Mouse (Mus musculus) lung, embryonic 14.5 days (tissue): ENCODE measurements at regions not wholly inside any gene's neighbourhood (a gene's known extent, or its start where the extent isn't known, plus 50 kb on each side); places are given as distances from the start of the nearest gene placed in this dataset.

Experiments
- ATAC-seq: fragments of 200-750 bp; cut with Nextera tagmentation; 2 replicates; pipeline ENCODE4 v1.8.0; 2017; ENCODE audit warnings: mild to moderate bottlenecking, moderate TSS enrichment, moderate library complexity; ENCODE audit not compliant: insufficient read depth
- DNase-seq: peaks from one replicate; pipeline ENCODE4 v3.0.0-alpha.2; 2015
- H3K27ac ChIP-seq: fragments of 300-500 bp; sonication (generic); 2 replicates; pipeline ENCODE4 v1.5.1; 2014; ENCODE audit warnings: low read depth, mild to moderate bottlenecking, moderate library complexity
- H3K27me3 ChIP-seq: fragments of 300-500 bp; sonication (generic); 2 replicates; pipeline ENCODE4 v1.6.1; 2014; ENCODE audit warnings: low read length, control low read depth; ENCODE audit not compliant: insufficient read depth
- H3K36me3 ChIP-seq: fragments of 300-500 bp; sonication (generic); 2 replicates; pipeline ENCODE4 v1.6.1; 2014; ENCODE audit warnings: control low read depth; ENCODE audit not compliant: insufficient read depth
- H3K4me1 ChIP-seq: fragments of 300-500 bp; sonication (generic); 2 replicates; pipeline ENCODE4 v1.6.1; 2014; ENCODE audit warnings: antibody characterized with exemption, control low read depth; ENCODE audit not compliant: insufficient read depth
- H3K4me2 ChIP-seq: fragments of 300-500 bp; sonication (generic); 2 replicates; pipeline ENCODE4 v1.6.1; 2014; ENCODE audit warnings: mild to moderate bottlenecking
- H3K4me3 ChIP-seq: fragments of 300-500 bp; sonication (generic); 2 replicates; pipeline ENCODE4 v1.5.1; 2014; ENCODE audit warnings: low read depth, low read length
- H3K9ac ChIP-seq: fragments of 300-500 bp; sonication (generic); 2 replicates; pipeline ENCODE4 v1.6.1; 2014
- H3K9me3 ChIP-seq: fragments of 300-500 bp; sonication (generic); 2 replicates; pipeline ENCODE4 v1.6.1; 2016; ENCODE audit warnings: low read depth, low read length, control low read depth
- CTCF ChIP-seq: IDR thresholded peaks from 2 replicates; pipeline ENCODE4 v1.5.1; 2016; ENCODE audit warnings: antibody characterized with exemption, low read depth
- WGBS: fragments of 180-500 bp; shearing (Covaris S2); extraction: QIAGEN DNeasy Blood & Tissue Kit; methylation state at CpG from one replicate; pipeline ENCODE4 v1.1.7; 2014; 5-methylcytosine and 5-hydroxymethylcytosine counted together

GRCm38 (mm10) chr10:97249760-97250159, 229.6 kb upstream of the Dcn start:
- no peaks in the 10 kb centered on the region for H3K36me3 ChIP-seq
- H3K4me3 ChIP-seq: no peak overlapping the region
- WGBS: 44% methylated on average over 1 of the region's 1 CpGs
- H3K9me3 ChIP-seq: no peaks in the 10 kb centered on the region
- ATAC-seq (no peak), DNase-seq (peak; percentile 50)
- no peak overlapping the region for H3K9ac ChIP-seq
- no peak overlapping the region for H3K27ac ChIP-seq
- H3K27me3 ChIP-seq: no peaks in the 10 kb centered on the region
- TF ChIP-seq CTCF: no peak
- no peak overlapping the region for H3K4me2 ChIP-seq
- no peaks in the 10 kb centered on the region for H3K4me1 ChIP-seq

GRCm38 (mm10) chr10:97250167-97250566, 229.2 kb upstream of the Dcn start:
- no peak for DNase-seq
- Histone ChIP-seq H3K4me3 (no peak overlapping the region), H3K9me3 (no peaks in the 10 kb centered on the region), H3K27ac (no peak overlapping the region), H3K4me2 (no peak overlapping the region), H3K4me1 (no peaks in the 10 kb centered on the region), H3K27me3 (no peaks in the 10 kb centered on the region), H3K9ac (no peak overlapping the region), H3K36me3 (no peaks in the 10 kb centered on the region)
- 93% methylated on average over 2 of the region's 2 CpGs for WGBS
- ATAC-seq: no peak
- no peak for TF ChIP-seq CTCF

DNA sequence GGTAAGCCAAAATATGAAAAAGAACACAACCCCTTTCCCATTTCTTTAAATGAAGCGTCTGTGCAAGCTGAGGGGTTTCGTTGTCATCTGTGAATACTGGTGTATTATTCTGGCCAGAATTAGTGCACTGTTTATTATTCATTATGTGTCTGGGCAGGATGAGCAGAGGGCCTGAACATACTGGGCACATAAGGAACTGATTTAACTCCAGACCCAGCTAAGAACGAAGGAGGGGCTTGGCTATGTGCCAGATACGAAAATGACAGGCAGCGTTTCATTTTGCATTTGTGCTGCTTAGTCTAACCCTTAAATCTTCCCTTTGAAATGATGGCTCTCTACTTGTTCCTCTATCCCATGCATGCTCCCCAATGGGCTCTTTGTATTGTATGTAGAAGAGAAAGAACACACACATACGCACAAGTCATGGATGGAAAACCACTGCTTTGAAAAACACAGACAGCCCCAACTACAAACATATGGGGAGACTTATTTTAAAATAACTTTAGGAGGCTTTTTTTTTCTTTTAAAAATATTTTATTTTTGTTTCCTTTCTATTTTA, 213.4 kb upstream of the Dcn start:
- Histone ChIP-seq H3K4me2 (no peak overlapping the region), H3K4me3 (no peak overlapping the region), H3K4me1 (no peaks in the 10 kb centered on the region; the same call in 1 of the 2 replicates), H3K27ac (no peak overlapping the region), H3K27me3 (no peaks in the 10 kb centered on the region), H3K9ac (no peak overlapping the region), H3K9me3 (no peaks in the 10 kb centered on the region), H3K36me3 (no peaks in the 10 kb centered on the region)
- TF ChIP-seq CTCF: no peak
- WGBS: 40% methylated on average over 6 of the region's 6 CpGs
- peak; percentile 87 for ATAC-seq
- peak; percentile 86 for DNase-seq

DNA sequence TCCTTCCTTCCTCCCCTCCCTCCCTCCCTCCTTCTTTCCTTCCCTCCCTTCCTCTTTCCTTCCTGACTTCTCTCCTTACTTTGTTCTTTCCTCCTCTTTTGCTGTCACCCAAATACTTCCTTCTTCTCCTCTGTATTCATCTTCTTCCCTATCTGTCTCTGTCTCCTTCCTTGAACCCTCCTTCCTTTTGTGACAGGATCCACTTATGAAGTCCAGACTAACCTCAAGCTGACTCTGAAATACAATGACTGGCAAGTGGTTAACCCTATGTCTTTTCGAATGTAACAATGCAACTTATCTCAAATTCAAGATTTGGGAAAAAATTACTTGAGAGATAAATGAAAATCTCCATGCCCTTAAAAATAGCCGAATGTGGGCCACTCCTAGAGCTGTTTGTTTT, 197.0 kb upstream of the Dcn start:
- 32% methylated on average over 2 of the region's 2 CpGs for WGBS
- H3K36me3 ChIP-seq: no peaks in the 10 kb centered on the region

DNA sequence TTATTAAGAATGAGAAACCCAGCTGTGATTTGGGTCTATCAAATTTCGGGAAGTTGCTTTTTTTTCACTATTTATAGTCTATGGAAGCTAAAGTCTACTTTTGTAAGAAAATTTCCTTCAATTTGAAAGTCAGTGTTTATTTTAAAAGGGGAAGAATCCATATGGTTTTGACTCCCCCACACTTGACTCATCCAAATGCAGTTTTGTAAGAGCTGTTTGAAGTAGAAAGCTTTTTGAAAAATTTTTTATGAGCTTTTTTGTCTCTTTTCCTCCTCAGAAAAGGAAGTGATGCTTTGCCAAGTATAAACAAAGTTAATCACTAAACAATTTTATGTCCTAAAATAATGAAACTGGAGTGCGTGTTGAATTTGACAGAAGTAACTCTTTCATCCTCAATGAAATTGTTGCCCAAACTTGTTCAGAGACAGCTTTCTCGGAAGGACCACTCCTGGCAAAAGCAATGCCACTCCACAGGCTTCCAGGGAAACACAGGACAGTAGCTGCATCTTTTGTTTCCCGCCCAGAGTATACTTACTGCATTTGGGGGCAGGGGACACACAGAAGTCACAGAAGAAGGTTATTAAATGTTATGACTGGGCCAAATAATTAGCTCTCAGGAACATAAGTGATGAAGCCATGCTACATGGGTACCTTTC, 196.4 kb upstream of the Dcn start:
- peak overlapping the region; percentile 76 for H3K27ac ChIP-seq
- DNase-seq: peak; percentile 85
- ATAC-seq: peak; percentile 75
- no peak overlapping the region for H3K4me2 ChIP-seq
- no peaks in the 10 kb centered on the region for H3K36me3 ChIP-seq
- H3K9ac ChIP-seq: no peak overlapping the region
- WGBS: 28% methylated on average over 4 of the region's 4 CpGs
- peaks cover 5% of the 10 kb centered on the region; the same call in 1 of the 2 replicates for H3K4me1 ChIP-seq
- no peaks in the 10 kb centered on the region for H3K27me3 ChIP-seq
- no peaks in the 10 kb centered on the region for H3K9me3 ChIP-seq
- TF ChIP-seq CTCF: no peak
- no peak overlapping the region for H3K4me3 ChIP-seq

More for the DNA sequence above, 197.0 kb upstream of the Dcn start:
- Histone ChIP-seq H3K4me2 (no peak overlapping the region), H3K9me3 (no peaks in the 10 kb centered on the region), H3K9ac (no peak overlapping the region), H3K4me1 (peaks cover 5% of the 10 kb centered on the region; the same call in 1 of the 2 replicates), H3K27me3 (no peaks in the 10 kb centered on the region), H3K27ac (peak overlapping the region; percentile 75), H3K4me3 (no peak overlapping the region)
- DNase-seq (no peak), ATAC-seq (peak; percentile 54; the same call in 1 of the 2 replicates)
- TF ChIP-seq CTCF: no peak

DNA sequence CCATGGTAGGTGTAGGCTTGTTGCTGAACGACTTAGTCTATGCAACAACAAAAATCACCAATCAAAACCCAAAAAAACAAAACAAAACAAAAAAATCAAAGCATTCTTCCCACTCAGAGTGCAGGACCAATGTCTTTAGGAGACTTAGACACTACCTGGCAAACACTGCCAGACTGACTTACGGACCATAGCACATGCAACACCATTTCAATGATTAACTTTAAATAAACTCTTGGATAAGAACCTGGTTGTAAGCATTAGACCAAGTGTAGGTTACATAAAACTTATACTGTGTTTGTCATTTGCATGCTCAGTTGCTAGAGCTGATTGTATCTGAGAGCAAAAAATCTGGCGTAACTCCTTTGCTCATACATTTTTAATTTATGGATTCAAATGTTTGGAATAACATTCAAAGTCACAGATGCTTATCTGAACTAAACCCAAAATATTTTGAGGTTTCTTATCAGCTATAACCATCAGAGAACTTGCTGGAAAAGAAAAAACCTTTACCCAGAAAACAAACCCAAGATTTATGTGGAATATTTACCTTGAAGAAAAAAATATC, 174.5 kb upstream of the Dcn start:
- Histone ChIP-seq H3K36me3 (no peaks in the 10 kb centered on the region), H3K4me3 (no peak overlapping the region), H3K27me3 (no peaks in the 10 kb centered on the region), H3K4me1 (0 out of 2 replicates have a peak, but pooled peaks cover under 1% of the 10 kb centered on the region), H3K4me2 (no peak overlapping the region), H3K9me3 (no peaks in the 10 kb centered on the region), H3K9ac (no peak overlapping the region), H3K27ac (no peak overlapping the region)
- no peak for DNase-seq
- no peak for TF ChIP-seq CTCF
- 55% methylated on average over 3 of the region's 3 CpGs for WGBS
- no peak for ATAC-seq

- DNase-seq: peak; percentile 80
- ATAC-seq: peak; percentile 57
- Histone ChIP-seq H3K27ac (peak overlapping the region; percentile 87), H3K27me3 (no peaks in the 10 kb centered on the region), H3K9ac (no peak overlapping the region), H3K4me2 (no peak overlapping the region), H3K36me3 (no peaks in the 10 kb centered on the region), H3K4me1 (0 out of 2 replicates have a peak, but pooled peaks cover 9% of the 10 kb centered on the region), H3K9me3 (no peaks in the 10 kb centered on the region), H3K4me3 (no peak overlapping the region)
- 40% methylated on average over 5 of the region's 5 CpGs for WGBS
- no peak for TF ChIP-seq CTCF
These were observed 169.8 kb upstream of the Dcn start for GRCm38 (mm10) chr10:97309580-97309979.
